Mouse (Mus musculus) forebrain, embryonic 12.5 days (tissue): Measurements from ENCODE around the gene Vmn2r11. TPM values are rescaled to one million over a fixed set of nuclear protein-coding genes. Genes with fewer than 3 reads are reported as not detected.
"Not testable (repeated sequence)": the region's sequence is repeated elsewhere in the genome, so short reads cannot be mapped to it uniquely, and the experiment has no call there.

ENCODE experiments used
- ATAC-seq: fragments of 200-750 bp; cut with Nextera tagmentation; 2 replicates; pipeline ENCODE4 v1.8.0; 2017; ENCODE audit warnings: moderate TSS enrichment; ENCODE audit not compliant: low FRiP score
- H3K27ac ChIP-seq: fragments of 300-500 bp; sonication (generic); 2 replicates; pipeline ENCODE4 v1.5.1; 2016; ENCODE audit warnings: mild to moderate bottlenecking
- H3K27me3 ChIP-seq: fragments of 300-500 bp; sonication (generic); 2 replicates; pipeline ENCODE4 v1.6.1; 2016; ENCODE audit warnings: mild to moderate bottlenecking
- H3K36me3 ChIP-seq: fragments of 300-500 bp; sonication (generic); replicated peaks from 2 replicates; pipeline ENCODE4 v1.6.1; 2016; ENCODE audit warnings: mild to moderate bottlenecking
- H3K4me1 ChIP-seq: fragments of 300-500 bp; sonication (generic); 2 replicates; pipeline ENCODE4 v1.6.1; 2016
- H3K4me2 ChIP-seq: fragments of 300-500 bp; sonication (generic); 2 replicates; pipeline ENCODE4 v1.6.1; 2016; ENCODE audit warnings: mild to moderate bottlenecking, moderate library complexity
- H3K4me3 ChIP-seq: fragments of 300-500 bp; sonication (generic); replicated peaks from 2 replicates; pipeline ENCODE4 v1.5.1; 2016; ENCODE audit warnings: mild to moderate bottlenecking
- H3K9ac ChIP-seq: fragments of 300-500 bp; sonication (generic); 2 replicates; pipeline ENCODE4 v1.6.1; 2016; ENCODE audit warnings: mild to moderate bottlenecking
- H3K9me3 ChIP-seq: fragments of 300-500 bp; sonication (generic); 2 replicates; pipeline ENCODE4 v1.6.1; 2016
- WGBS: fragments of 180-500 bp; shearing (Covaris S2); methylation state at CpG from one replicate; pipeline ENCODE4 v1.1.7; 2016; 5-methylcytosine and 5-hydroxymethylcytosine counted together
- polyA plus RNA-seq: library from polyadenylated mRNA; unstranded; fragments of >200 nt; fragmentation: Nextera tagmentation; extraction: Ambion mirVana; gene quantifications from 2 replicates; pipeline ENCODE4 v1.2.1, GENCODE M21; 2016

Vmn2r11 gene
- not detected in 2 replicates for polyA plus RNA-seq

DNA sequence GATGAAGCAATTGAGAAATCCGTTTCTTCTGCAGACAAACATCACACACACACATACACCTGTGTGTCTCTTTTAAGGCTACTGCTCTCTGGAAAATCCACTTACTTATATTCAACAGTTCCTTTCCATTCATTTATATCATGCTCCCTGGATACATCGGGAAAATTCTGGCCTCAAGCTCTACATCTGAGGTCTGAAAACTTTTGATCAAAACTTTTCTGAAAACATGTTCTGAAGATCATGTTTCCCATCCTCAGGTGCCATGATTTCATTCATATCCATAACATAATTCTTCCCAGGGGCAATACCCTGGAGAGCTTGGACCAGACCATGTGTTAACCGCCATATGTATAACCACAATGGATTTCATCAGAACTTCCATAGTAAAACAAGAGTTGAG lies at the start of gene Vmn2r11:
Gene Vmn2r11 (minus strand): TSS at position 101 of the 400 bp plus-strand sequence.
- H3K36me3 ChIP-seq, H3K27ac ChIP-seq, ATAC-seq, H3K4me3 ChIP-seq, H3K9ac ChIP-seq, H3K27me3 ChIP-seq, H3K4me2 ChIP-seq, H3K4me1 ChIP-seq: not testable (repeated sequence)
- 90% methylated on average over 3 of the region's 3 CpGs for WGBS
- peaks cover 18% of the 10 kb centered on the region for H3K9me3 ChIP-seq

- ATAC-seq, H3K36me3 ChIP-seq, H3K4me1 ChIP-seq, H3K27ac ChIP-seq, H3K9me3 ChIP-seq, H3K9ac ChIP-seq, H3K4me2 ChIP-seq, H3K4me3 ChIP-seq, H3K27me3 ChIP-seq: not testable (repeated sequence)
- 86% methylated on average over 5 of the region's 5 CpGs for WGBS
Measured at GRCm38 (mm10) chr5:109097850-109098249, 38.5 kb upstream of the Vmn2r11 start, which contains the start of gene Vmn2r12. Gene Vmn2r12, minus strand, starts transcription at chr5:109097950.

- WGBS: 80% methylated on average over 3 of the region's 3 CpGs
- not testable (repeated sequence) for H3K9ac ChIP-seq, H3K4me2 ChIP-seq, H3K4me3 ChIP-seq, ATAC-seq, H3K36me3 ChIP-seq, H3K4me1 ChIP-seq, H3K27ac ChIP-seq, H3K27me3 ChIP-seq, H3K9me3 ChIP-seq
Measured at GRCm38 (mm10) chr5:109096482-109096881, 37.1 kb upstream of the Vmn2r11 start.

DNA sequence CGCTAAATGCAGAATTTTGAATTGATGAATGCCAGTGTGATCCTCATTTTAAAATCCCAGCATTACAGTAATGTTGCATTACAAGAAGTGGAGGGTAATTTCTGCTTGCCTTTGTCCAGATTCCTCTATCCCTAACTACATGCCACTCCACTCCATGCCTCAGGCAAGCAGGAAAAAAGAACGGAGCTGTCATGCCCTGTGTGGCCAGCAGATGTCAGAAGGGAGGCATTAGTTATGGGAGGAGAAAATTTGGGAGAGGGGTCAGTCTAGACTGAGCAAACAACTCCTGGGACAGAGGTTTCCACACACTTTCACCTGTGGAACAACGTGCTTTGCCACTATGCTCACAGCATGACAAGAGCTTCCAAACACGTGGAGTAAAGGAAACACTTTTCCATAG lies 12.6 kb upstream of the Vmn2r11 start:
- not testable (repeated sequence) for H3K36me3 ChIP-seq, H3K27me3 ChIP-seq, H3K27ac ChIP-seq, H3K4me1 ChIP-seq, H3K9ac ChIP-seq, H3K9me3 ChIP-seq, H3K4me3 ChIP-seq, H3K4me2 ChIP-seq, ATAC-seq
- 49% methylated on average over 4 of the region's 4 CpGs for WGBS

DNA sequence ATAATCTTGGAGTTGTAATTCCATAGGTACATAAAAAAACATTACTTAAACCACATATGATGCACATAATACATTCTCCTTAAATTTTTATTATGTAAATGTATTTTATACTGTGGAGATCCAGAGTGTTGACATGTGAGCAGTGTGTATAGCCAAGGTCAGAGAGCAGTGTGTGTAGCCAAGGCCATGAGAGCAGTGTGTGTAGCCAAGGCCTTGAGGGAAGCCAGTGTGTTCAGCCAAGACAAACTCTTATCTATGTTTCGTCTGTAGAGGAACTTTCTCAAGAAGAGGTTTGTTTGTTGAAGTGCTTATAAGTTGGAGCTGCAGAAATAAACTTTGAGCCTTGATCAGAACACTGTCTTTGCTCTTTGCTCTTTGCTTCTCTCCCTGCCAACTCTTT lies 4.1 kb downstream of the Vmn2r11 start:
- Histone ChIP-seq H3K9me3 (peaks cover 6% of the 10 kb centered on the region), H3K36me3 (no peaks in the 10 kb centered on the region), H3K4me1 (no peaks in the 10 kb centered on the region), H3K4me3 (no peak overlapping the region), H3K27me3 (no peaks in the 10 kb centered on the region), H3K27ac (no peak overlapping the region), H3K9ac (no peak overlapping the region), H3K4me2 (no peak overlapping the region)
- WGBS: 75% methylated on average over 1 of the region's 1 CpGs
- ATAC-seq: no peak

DNA sequence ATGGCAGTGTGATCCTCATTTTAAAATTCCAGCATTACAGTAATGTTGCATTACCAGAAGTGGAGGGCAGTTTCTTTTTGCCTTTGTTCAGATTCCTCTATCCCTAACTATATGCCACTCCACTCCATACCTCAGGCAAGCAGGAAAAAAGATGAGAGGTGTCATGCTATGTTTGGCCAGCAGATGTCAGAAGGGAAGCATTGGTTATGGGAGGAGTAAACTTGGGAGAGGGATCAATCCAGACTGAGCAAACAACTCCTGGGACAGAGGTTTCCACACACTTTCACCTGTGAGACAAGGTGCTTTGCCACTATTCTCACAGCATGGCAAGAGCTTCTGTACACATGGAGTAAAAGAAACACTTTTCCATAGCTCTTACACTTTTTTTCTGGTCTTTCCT lies 26.8 kb downstream of the Vmn2r11 start:
- no peak overlapping the region for H3K9ac ChIP-seq
- H3K9me3 ChIP-seq: 0 out of 2 replicates have a peak, but pooled peaks cover 13% of the 10 kb centered on the region
- no peak overlapping the region for H3K27ac ChIP-seq
- no peak overlapping the region for H3K4me3 ChIP-seq
- no peaks in the 10 kb centered on the region for H3K4me1 ChIP-seq
- ATAC-seq: no peak
- no peak overlapping the region for H3K4me2 ChIP-seq
- H3K36me3 ChIP-seq: no peaks in the 10 kb centered on the region
- H3K27me3 ChIP-seq: no peaks in the 10 kb centered on the region

DNA sequence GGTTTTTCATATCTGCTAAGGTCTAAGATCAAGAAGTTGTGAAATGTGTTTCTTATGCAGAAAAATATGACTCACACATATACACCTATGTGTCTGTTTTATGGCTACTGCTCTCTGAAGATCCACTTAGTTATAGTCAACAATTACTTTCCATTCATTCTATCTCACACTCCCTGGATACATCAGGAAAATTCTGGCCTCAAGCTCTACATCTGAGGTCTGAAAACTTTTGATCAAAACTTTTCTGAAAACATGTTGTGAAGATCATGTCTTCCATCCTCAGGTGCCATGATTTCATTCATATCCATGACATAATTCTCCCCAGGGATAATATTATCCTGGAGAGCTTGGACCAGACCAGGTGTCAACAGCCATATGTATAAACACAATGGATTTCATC lies 52.9 kb downstream of the Vmn2r11 start, which contains the start of gene Vmn2r10:
Gene Vmn2r10 (minus strand): TSS at position 101 of the 400 bp plus-strand sequence.
- H3K36me3 ChIP-seq, H3K4me3 ChIP-seq: not testable (repeated sequence)

More for the DNA sequence above, 52.9 kb downstream of the Vmn2r11 start, which contains the start of gene Vmn2r10:
- H3K4me1 ChIP-seq, H3K27me3 ChIP-seq, ATAC-seq, H3K4me2 ChIP-seq, H3K9ac ChIP-seq, H3K27ac ChIP-seq, H3K9me3 ChIP-seq: not testable (repeated sequence)

Other genes starting within 250 kb of the Vmn2r11 start
- gene Vmn2r9, start 207.0 kb downstream of the Vmn2r11 start, polyA plus RNA-seq: not detected in 2 replicates
- not detected in 2 replicates for gene Vmn2r10, start 53.0 kb downstream of the Vmn2r11 start, polyA plus RNA-seq
- gene Vmn2r12, start 38.4 kb upstream of the Vmn2r11 start, polyA plus RNA-seq: not detected in 2 replicates
- not detected in 2 replicates for gene Vmn2r13, start 132.6 kb upstream of the Vmn2r11 start, polyA plus RNA-seq
- not detected in 2 replicates for gene Vmn2r14, start 165.1 kb upstream of the Vmn2r11 start, polyA plus RNA-seq
- gene Vmn2r15, start 238.1 kb upstream of the Vmn2r11 start, polyA plus RNA-seq: not detected in 2 replicates